Mouse (Mus musculus): Measurements from ENCODE around the gene Epha4. TPM values are rescaled to one million over a fixed set of nuclear protein-coding genes. Genes with fewer than 3 reads are reported as not detected.

Gene Epha4
- polyA plus RNA-seq, 1 experiment from 2014 or later: 6.9 TPM

DNA sequence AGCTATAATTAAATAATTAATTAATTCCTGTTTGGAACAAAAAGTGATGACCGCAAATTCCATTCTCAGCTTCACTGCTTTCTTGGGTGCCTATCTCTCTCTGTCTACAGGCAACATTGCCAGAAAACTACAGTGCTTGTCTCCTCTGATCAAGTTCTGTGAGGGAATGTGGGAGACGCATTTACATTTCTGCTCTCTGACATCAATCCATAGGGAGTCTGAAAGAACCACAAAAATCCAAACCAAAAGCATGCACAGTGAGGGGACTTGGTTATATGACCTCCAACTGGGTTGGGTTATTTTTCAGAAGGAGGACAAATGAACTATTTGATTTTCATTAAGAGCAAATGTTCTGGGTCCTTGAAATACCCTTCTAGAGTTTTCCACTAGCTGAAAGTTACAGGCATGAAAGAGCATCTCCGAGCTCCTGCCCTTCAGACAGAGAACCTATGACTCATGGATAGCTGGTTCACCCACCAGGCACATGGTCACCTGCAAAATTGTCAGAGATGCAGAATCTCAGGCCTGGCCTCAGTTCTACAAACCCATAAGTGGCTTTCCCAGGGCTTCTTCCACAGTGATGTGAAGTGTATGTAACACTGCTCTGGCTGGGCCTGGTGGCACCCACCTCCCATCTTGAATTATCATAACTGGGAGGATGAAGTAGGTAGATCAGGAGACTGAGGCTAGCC is 75.4 kb downstream of the Epha4 start:
- Histone ChIP-seq H3K4me1 (replicated peaks) (no peaks in the 10 kb centered on the region), H3K27ac (no peak overlapping the region)

DNA sequence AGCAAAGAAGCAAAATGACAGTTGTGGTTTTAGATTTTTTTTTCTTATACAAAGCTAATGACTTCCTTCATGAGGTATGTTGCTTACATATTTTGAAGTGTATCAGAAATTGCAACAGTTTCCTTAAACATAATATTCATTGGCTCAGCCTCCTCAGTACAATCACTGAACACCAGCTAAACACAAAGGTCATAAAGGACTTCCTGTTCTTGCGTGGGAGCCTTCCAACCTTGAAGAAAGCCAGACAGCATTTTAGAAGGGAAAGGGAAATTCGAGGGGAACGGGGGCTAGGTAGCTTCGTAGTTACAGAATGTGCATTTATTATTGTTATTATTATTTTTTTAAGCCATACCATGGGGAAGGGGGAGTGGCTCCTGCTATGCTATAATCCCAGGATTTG is 76.2 kb downstream of the Epha4 start:
- Histone ChIP-seq H3K36me3 (no peaks in the 10 kb centered on the region), H3K9ac (no peak overlapping the region), H3K4me1 (replicated peaks) (no peaks in the 10 kb centered on the region), H3K27me3 (no peaks in the 10 kb centered on the region), H3K4me3 (no peak overlapping the region), H3K9me3 (replicated peaks) (no peaks in the 10 kb centered on the region), H3K27ac (no peak overlapping the region), H3K4me2 (no peak overlapping the region)
- no peak for ATAC-seq (replicated peaks; ENCODE audit: insufficient number of reproducible peaks, insufficient read depth, low FRiP score, low read depth)
- 56% methylated on average over 4 of the region's 4 CpGs for WGBS

More for the DNA sequence above, 75.4 kb downstream of the Epha4 start:
- Histone ChIP-seq H3K27me3 (no peaks in the 10 kb centered on the region), H3K36me3 (no peaks in the 10 kb centered on the region), H3K4me2 (no peak overlapping the region), H3K9me3 (replicated peaks) (no peaks in the 10 kb centered on the region), H3K4me3 (no peak overlapping the region), H3K9ac (no peak overlapping the region)
- no peak for ATAC-seq (replicated peaks; ENCODE audit: insufficient number of reproducible peaks, insufficient read depth, low FRiP score, low read depth)
- WGBS: 86% methylated on average over 3 of the region's 3 CpGs

- WGBS: 79% methylated on average over 10 of the region's 10 CpGs
- no peak for ATAC-seq (replicated peaks; ENCODE audit: insufficient number of reproducible peaks, insufficient read depth, low FRiP score, low read depth)
- H3K4me3 ChIP-seq: no peak overlapping the region
- H3K9ac ChIP-seq: no peak overlapping the region
- H3K36me3 ChIP-seq: no peaks in the 10 kb centered on the region
- H3K27me3 ChIP-seq: no peaks in the 10 kb centered on the region
- no peaks in the 10 kb centered on the region for H3K9me3 ChIP-seq (replicated peaks)
- no peak overlapping the region for H3K27ac ChIP-seq
- no peak overlapping the region for H3K4me2 ChIP-seq
- H3K4me1 ChIP-seq (replicated peaks): no peaks in the 10 kb centered on the region
These were observed 76.8 kb downstream of the Epha4 start for GRCm38 (mm10) chr1:77437881-77438610.

GRCm38 (mm10) chr1:77435045-77435444 is 79.8 kb downstream of the Epha4 start:
- ATAC-seq (replicated peaks; ENCODE audit: insufficient number of reproducible peaks, insufficient read depth, low FRiP score, low read depth): no peak
- H3K9me3 ChIP-seq (replicated peaks): no peaks in the 10 kb centered on the region

DNA sequence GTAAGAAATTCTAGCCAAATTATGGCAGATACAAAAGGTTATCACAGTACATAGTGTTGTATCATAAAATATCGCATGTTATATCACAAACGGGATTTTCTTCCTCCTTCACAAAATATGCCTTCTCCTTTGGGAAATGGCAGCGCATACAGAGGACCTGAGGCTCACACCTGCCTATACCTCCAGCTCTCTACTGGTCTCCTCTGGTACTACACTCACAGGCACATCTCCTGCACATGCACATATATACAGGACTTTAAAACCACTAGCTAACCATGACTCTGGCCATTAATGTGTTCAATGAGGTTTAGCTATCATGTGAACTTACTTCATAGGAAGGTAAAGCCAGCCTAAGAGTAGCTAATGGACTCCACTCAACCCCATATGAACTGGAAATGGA is 81.7 kb downstream of the Epha4 start:
- 92% methylated on average over 3 of the region's 3 CpGs for WGBS
- no peak overlapping the region for H3K27ac ChIP-seq
- H3K9me3 ChIP-seq (replicated peaks): no peaks in the 10 kb centered on the region
- no peaks in the 10 kb centered on the region for H3K36me3 ChIP-seq
- H3K4me2 ChIP-seq: no peak overlapping the region
- H3K9ac ChIP-seq: no peak overlapping the region
- no peaks in the 10 kb centered on the region for H3K4me1 ChIP-seq (replicated peaks)
- H3K27me3 ChIP-seq: no peaks in the 10 kb centered on the region
- H3K4me3 ChIP-seq: no peak overlapping the region
- ATAC-seq (replicated peaks; ENCODE audit: insufficient number of reproducible peaks, insufficient read depth, low FRiP score, low read depth): no peak

More at GRCm38 (mm10) chr1:77435045-77435444, 79.8 kb downstream of the Epha4 start:
- H3K4me3 ChIP-seq: no peak overlapping the region
- H3K27me3 ChIP-seq: no peaks in the 10 kb centered on the region
- no peaks in the 10 kb centered on the region for H3K36me3 ChIP-seq
- H3K4me1 ChIP-seq (replicated peaks): no peaks in the 10 kb centered on the region
- no peak overlapping the region for H3K4me2 ChIP-seq
- H3K27ac ChIP-seq: no peak overlapping the region
- 20% methylated on average over 4 of the region's 4 CpGs for WGBS
- H3K9ac ChIP-seq: no peak overlapping the region

DNA sequence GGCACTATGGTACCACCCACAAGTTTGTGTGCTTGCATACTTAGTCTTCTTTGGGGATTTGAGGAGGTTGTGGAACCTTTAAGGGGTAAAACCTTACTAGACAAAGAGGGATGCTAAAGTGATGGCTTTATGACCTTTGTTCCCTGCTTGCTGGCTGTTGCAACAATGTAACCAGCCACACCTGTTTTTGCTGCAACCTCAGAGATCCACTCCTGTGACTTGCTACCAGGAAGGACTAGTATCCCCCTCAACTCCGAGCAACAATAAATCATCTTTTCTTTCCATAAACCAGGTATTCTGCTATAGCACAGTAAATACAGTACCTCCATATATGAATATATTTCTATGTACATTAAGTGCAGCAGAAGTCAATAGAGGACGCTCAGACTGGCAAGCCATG is 82.4 kb downstream of the Epha4 start:
- Histone ChIP-seq H3K9me3 (replicated peaks) (no peaks in the 10 kb centered on the region), H3K4me1 (replicated peaks) (peaks cover under 1% of the 10 kb centered on the region; the same call in 1 of the 2 replicates), H3K27ac (no peak overlapping the region), H3K4me3 (no peak overlapping the region), H3K36me3 (no peaks in the 10 kb centered on the region), H3K27me3 (no peaks in the 10 kb centered on the region), H3K9ac (no peak overlapping the region), H3K4me2 (no peak overlapping the region)
- ATAC-seq (replicated peaks; ENCODE audit: insufficient number of reproducible peaks, insufficient read depth, low FRiP score, low read depth): no peak
- WGBS: 86% methylated on average over 2 of the region's 2 CpGs

DNA sequence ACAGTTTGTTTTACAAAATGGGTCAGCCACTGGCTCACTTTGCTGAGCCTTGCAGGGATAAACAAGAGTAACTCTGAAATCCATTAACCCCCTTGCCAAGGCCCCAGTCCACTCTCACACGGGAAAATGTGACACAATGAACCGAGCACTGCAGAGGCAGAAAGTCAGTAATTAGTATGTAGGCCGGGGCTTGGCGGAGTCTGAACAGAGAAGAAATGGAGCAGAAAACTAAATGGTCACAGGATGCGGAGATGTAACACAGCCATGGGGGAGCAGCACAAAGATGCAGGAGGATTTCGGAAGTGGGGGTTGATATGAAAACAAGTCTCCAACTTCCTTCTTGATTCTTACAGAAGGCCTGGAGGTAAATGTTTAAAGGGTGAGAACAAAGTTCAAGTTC is 85.7 kb downstream of the Epha4 start:
- H3K4me3 ChIP-seq: no peak overlapping the region
- no peaks in the 10 kb centered on the region; the same call in 1 of the 2 replicates for H3K36me3 ChIP-seq
- no peak overlapping the region for H3K9ac ChIP-seq
- no peak overlapping the region for H3K4me2 ChIP-seq
- no peaks in the 10 kb centered on the region for H3K9me3 ChIP-seq (replicated peaks)
- peaks cover 4% of the 10 kb centered on the region for H3K4me1 ChIP-seq (replicated peaks)
- 77% methylated on average over 6 of the region's 6 CpGs for WGBS
- H3K27ac ChIP-seq: no peak overlapping the region
- H3K27me3 ChIP-seq: no peaks in the 10 kb centered on the region
- no peak for ATAC-seq (replicated peaks; ENCODE audit: insufficient number of reproducible peaks, insufficient read depth, low FRiP score, low read depth)

DNA sequence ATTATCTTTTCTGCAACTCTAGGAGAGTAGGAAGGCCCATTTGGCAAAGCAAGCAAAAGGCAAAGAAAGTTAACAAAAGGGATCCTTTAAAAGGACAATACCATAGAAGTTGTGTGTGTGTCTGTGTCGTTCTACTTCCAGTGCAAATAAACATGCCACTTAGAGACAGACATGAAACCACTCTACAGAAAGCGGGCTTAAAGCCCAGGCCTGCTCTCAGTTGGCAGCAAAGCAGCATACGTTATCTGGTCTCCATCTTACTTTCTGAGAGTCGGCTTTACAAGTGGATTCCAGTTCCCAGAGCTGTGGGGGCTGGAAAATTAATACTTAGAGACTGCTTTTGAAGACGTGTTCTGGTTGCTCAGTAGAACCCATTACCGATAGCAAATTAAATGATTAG is 87.9 kb downstream of the Epha4 start:
- Histone ChIP-seq H3K27ac (no peak overlapping the region), H3K4me2 (no peak overlapping the region), H3K4me3 (no peak overlapping the region), H3K36me3 (no peaks in the 10 kb centered on the region; the same call in 1 of the 2 replicates), H3K27me3 (no peaks in the 10 kb centered on the region), H3K4me1 (replicated peaks) (peaks cover 4% of the 10 kb centered on the region), H3K9ac (no peak overlapping the region), H3K9me3 (replicated peaks) (no peaks in the 10 kb centered on the region)
- no peak; the same call in 1 of the 2 replicates for ATAC-seq (replicated peaks; ENCODE audit: insufficient number of reproducible peaks, insufficient read depth, low FRiP score, low read depth)
- WGBS: 43% methylated on average over 6 of the region's 6 CpGs

GRCm38 (mm10) chr1:77425171-77425570 is 89.7 kb downstream of the Epha4 start:
- Histone ChIP-seq H3K4me3 (no peak overlapping the region), H3K4me1 (replicated peaks) (peaks cover 4% of the 10 kb centered on the region), H3K9me3 (replicated peaks) (no peaks in the 10 kb centered on the region), H3K36me3 (no peaks in the 10 kb centered on the region; the same call in 1 of the 2 replicates), H3K27me3 (no peaks in the 10 kb centered on the region), H3K4me2 (no peak overlapping the region), H3K9ac (no peak overlapping the region), H3K27ac (no peak overlapping the region)
- no peak for ATAC-seq (replicated peaks; ENCODE audit: insufficient number of reproducible peaks, insufficient read depth, low FRiP score, low read depth)
- 84% methylated on average over 3 of the region's 3 CpGs for WGBS

DNA sequence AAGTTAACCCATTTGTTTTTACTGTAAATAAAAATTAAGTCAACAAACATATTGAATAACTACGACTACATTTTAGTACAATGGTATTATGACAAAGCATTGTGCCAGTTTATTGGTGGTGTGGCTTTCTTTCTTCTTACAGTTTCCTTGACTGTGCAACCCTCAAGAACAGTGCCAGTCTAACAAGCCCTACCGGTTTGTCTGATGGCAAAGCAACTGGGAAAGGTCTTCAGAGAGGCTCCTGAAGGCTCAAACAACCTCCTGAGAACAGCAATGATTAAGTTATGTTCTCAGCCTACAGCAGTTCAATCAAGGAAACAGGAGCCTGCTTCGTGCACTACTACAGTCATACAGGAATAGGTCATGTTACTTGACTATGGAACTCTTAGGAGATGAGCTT is 93.8 kb downstream of the Epha4 start:
- Histone ChIP-seq H3K9ac (no peak overlapping the region), H3K9me3 (replicated peaks) (no peaks in the 10 kb centered on the region), H3K4me3 (no peak overlapping the region), H3K4me2 (no peak overlapping the region), H3K36me3 (no peaks in the 10 kb centered on the region; the same call in 1 of the 2 replicates), H3K27me3 (no peaks in the 10 kb centered on the region), H3K27ac (no peak overlapping the region), H3K4me1 (replicated peaks) (no peaks in the 10 kb centered on the region)
- WGBS: 84% methylated on average over 3 of the region's 3 CpGs
- no peak for ATAC-seq (replicated peaks; ENCODE audit: insufficient number of reproducible peaks, insufficient read depth, low FRiP score, low read depth)

- Histone ChIP-seq H3K36me3 (no peaks in the 10 kb centered on the region), H3K27me3 (no peaks in the 10 kb centered on the region), H3K9me3 (replicated peaks) (no peaks in the 10 kb centered on the region), H3K4me3 (no peak overlapping the region), H3K4me2 (no peak overlapping the region), H3K27ac (no peak overlapping the region), H3K9ac (no peak overlapping the region), H3K4me1 (replicated peaks) (no peaks in the 10 kb centered on the region)
- WGBS: 66% methylated on average over 2 of the region's 2 CpGs
- no peak for ATAC-seq (replicated peaks; ENCODE audit: insufficient number of reproducible peaks, insufficient read depth, low FRiP score, low read depth)
These were observed 94.5 kb downstream of the Epha4 start for GRCm38 (mm10) chr1:77420348-77420747.

- no peak overlapping the region for H3K4me3 ChIP-seq
- H3K4me1 ChIP-seq (replicated peaks): peaks cover 6% of the 10 kb centered on the region; the same call in 1 of the 2 replicates
- ATAC-seq (replicated peaks; ENCODE audit: insufficient number of reproducible peaks, insufficient read depth, low FRiP score, low read depth): no peak
- no peak overlapping the region for H3K27ac ChIP-seq
- 55% methylated on average over 4 of the region's 4 CpGs for WGBS
- H3K9me3 ChIP-seq (replicated peaks): no peaks in the 10 kb centered on the region
- no peaks in the 10 kb centered on the region for H3K27me3 ChIP-seq
- H3K4me2 ChIP-seq: no peak overlapping the region
- H3K36me3 ChIP-seq: no peaks in the 10 kb centered on the region
- no peak overlapping the region for H3K9ac ChIP-seq
These were observed 98.0 kb downstream of the Epha4 start for GRCm38 (mm10) chr1:77416872-77417271.

Measured in heart, embryonic 15.5 days (tissue).